ENCODE assay signal across 12 mouse cellular contexts in the genomic region with DNA sequence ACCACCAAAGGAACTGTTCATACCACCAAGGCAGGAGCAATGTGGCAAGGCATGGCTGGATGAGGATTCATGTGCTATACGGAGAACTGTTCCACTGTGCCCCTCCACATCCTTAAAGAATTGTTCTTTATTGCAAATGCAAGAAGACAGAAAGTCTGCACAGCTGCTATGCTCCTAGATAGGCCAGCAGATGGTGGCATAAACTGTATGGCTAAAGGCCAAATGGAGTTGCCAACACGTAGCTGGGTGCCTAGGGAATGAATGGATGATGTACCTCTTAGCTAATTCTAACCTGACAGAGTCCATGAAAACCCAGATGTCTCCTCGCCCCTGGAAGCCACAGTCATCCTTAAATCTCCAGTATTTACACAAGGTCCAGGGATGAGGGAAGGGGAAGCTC.
DNase-seq lines count a peak whose midpoint lies in the region; ATAC-seq and TF ChIP-seq lines count a peak whose summit lies in the region.
"Had no signal": no experiment of that assay in that cellular context is flagged by ENCODE, and none has a peak within 500 bp of the region (broad histone marks: within the 10 kb centered on the region; RNA-seq: fewer than 3 reads in every experiment).

No protein-coding gene starts in this region.

- H3K4me1 ChIP-seq in hindbrain, postnatal 0 days (ENCODE audit: insufficient read depth, low read length): no peaks in the 10 kb centered on the region
- no peaks in the 10 kb centered on the region for H3K4me1 ChIP-seq in embryonic facial prominence, embryonic 10.5 days
- H3K4me1 ChIP-seq: embryonic facial prominence, embryonic 13.5 days; heart, embryonic 10.5 days had no signal

- no peak overlapping the region for H3K27ac ChIP-seq in hindbrain, postnatal 0 days
- H3K27ac ChIP-seq in embryonic facial prominence, embryonic 10.5 days (replicated peaks): no peak overlapping the region
- H3K27ac ChIP-seq: embryonic facial prominence, embryonic 13.5 days; heart, embryonic 10.5 days had no signal

- no peak overlapping the region for H3K4me2 ChIP-seq in hindbrain, postnatal 0 days (ENCODE audit: low read depth, low read length)
- H3K4me2 ChIP-seq: embryonic facial prominence, embryonic 13.5 days had no signal

- H3K9me3 ChIP-seq in hindbrain, postnatal 0 days (ENCODE audit: low read length): no peaks in the 10 kb centered on the region
- H3K9me3 ChIP-seq in embryonic facial prominence, embryonic 10.5 days: no peaks in the 10 kb centered on the region
- H3K9me3 ChIP-seq: embryonic facial prominence, embryonic 13.5 days; heart, embryonic 10.5 days had no signal

- ATAC-seq in hindbrain, postnatal 0 days: peak; percentile 91

- H3K4me3 ChIP-seq in hindbrain, postnatal 0 days (ENCODE audit: low read length): no peak overlapping the region
- H3K4me3 ChIP-seq in embryonic facial prominence, embryonic 10.5 days: no peak overlapping the region
- H3K4me3 ChIP-seq: embryonic facial prominence, embryonic 13.5 days; heart, embryonic 10.5 days; myocyte had no signal

- TF ChIP-seq CTCF in hindbrain, postnatal 0 days (IDR thresholded peaks at IDR 0.05; ENCODE audit: low read depth): peak; percentile 52

- 29% methylated on average over 3 of the region's 3 CpGs for WGBS in hindbrain, postnatal 0 days
- WGBS in embryonic facial prominence, embryonic 10.5 days: 69% methylated on average over 3 of the region's 3 CpGs

- no peak overlapping the region for H3K9ac ChIP-seq in hindbrain, postnatal 0 days (replicated peaks; ENCODE audit: low read length)
- H3K9ac ChIP-seq: embryonic facial prominence, embryonic 13.5 days had no signal

- no peaks in the 10 kb centered on the region for H3K27me3 ChIP-seq in hindbrain, postnatal 0 days (ENCODE audit: insufficient read depth, low read length)
- no peaks in the 10 kb centered on the region for H3K27me3 ChIP-seq in embryonic facial prominence, embryonic 10.5 days (replicated peaks; ENCODE audit: low read depth, poor library complexity, severe bottlenecking)
- H3K27me3 ChIP-seq: embryonic facial prominence, embryonic 13.5 days had no signal

- DNase-seq in heart, postnatal 4 days: peak; percentile 6
- no peak for DNase-seq in heart, adult 9 months (ENCODE audit: low spot score in 2 of 2)
- peak; percentile 80 to 82 for DNase-seq in cerebellum, postnatal 14 days
- peak; percentile 86 for DNase-seq in hindbrain, postnatal 0 days (ENCODE audit: low spot score)
- DNase-seq in left cerebral cortex, postnatal 25 days (ENCODE audit: low spot score in 2 of 2): peak; percentile 32 to 77
- no peak for DNase-seq in embryo, embryonic 10.5 days (ENCODE audit: low spot score)
- DNase-seq in testis, postnatal 14 days (ENCODE audit: low spot score): no peak
- no peak for DNase-seq in embryonic facial prominence, embryonic 10.5 days (ENCODE audit: low spot score)
- DNase-seq: kidney, adult 2 months had no signal

- intact Hi-C loops in left cerebral cortex, postnatal 25 days (cut with DNase I): loop anchor here (10.0 kb wide), 1 partner anchor 181 kb away; no protein-coding TSS in a partner anchor

- no peaks in the 10 kb centered on the region for H3K36me3 ChIP-seq in hindbrain, postnatal 0 days (ENCODE audit: insufficient read depth, low read length)
- no peaks in the 10 kb centered on the region for H3K36me3 ChIP-seq in embryonic facial prominence, embryonic 10.5 days (replicated peaks)
- H3K36me3 ChIP-seq: embryonic facial prominence, embryonic 13.5 days; heart, embryonic 10.5 days had no signal

Comparison
In these comparisons a context has a peak if more than half of its experiments do, and no peak if none do; other contexts are left out.
1. DNase-seq: peak in heart, postnatal 4 days (single experiment), cerebellum, postnatal 14 days (2 of 2), hindbrain, postnatal 0 days (single experiment) and left cerebral cortex, postnatal 25 days (2 of 2); none in heart, adult 9 months (0 of 2), embryo, embryonic 10.5 days (single experiment), testis, postnatal 14 days (single experiment) and embryonic facial prominence, embryonic 10.5 days (single experiment).